Mouse (Mus musculus) A20 (cell line): Measurements from ENCODE around the gene E130208F15Rik.

Experiments
- DNase-seq: peaks from one replicate; pipeline ENCODE4 v3.0.0-alpha.2; 2011; ENCODE audit warnings: low read depth, low spot score

Gene E130208F15Rik

GRCm38 (mm10) chr7:30333436-30333835, 11.9 kb downstream of the E130208F15Rik start:
- DNase-seq = no peak

GRCm38 (mm10) chr7:30334563-30334962, 13.0 kb downstream of the E130208F15Rik start:
- no peak for DNase-seq

- no peak for DNase-seq
Measured at GRCm38 (mm10) chr7:30335688-30336087, 14.1 kb downstream of the E130208F15Rik start.

GRCm38 (mm10) chr7:30336384-30336783, 14.8 kb downstream of the E130208F15Rik start:
- peak; percentile 75 for DNase-seq

- DNase-seq = no peak
Measured at GRCm38 (mm10) chr7:30339432-30340109, 18.0 kb downstream of the E130208F15Rik start.

- DNase-seq = peak; percentile 47
Measured at GRCm38 (mm10) chr7:30346635-30347379, 25.3 kb downstream of the E130208F15Rik start.

GRCm38 (mm10) chr7:30347828-30348227, 26.3 kb downstream of the E130208F15Rik start:
- peak; percentile 73 for DNase-seq

GRCm38 (mm10) chr7:30353279-30353822, 31.8 kb downstream of the E130208F15Rik start:
- DNase-seq = peak; percentile 70

GRCm38 (mm10) chr7:30354059-30354458, 32.5 kb downstream of the E130208F15Rik start:
- DNase-seq = no peak

- no peak for DNase-seq
Measured at GRCm38 (mm10) chr7:30358378-30359186, 37.0 kb downstream of the E130208F15Rik start.

GRCm38 (mm10) chr7:30359276-30359865, 37.8 kb downstream of the E130208F15Rik start:
- no peak for DNase-seq

- DNase-seq = no peak
Measured at GRCm38 (mm10) chr7:30360028-30360427, 38.5 kb downstream of the E130208F15Rik start.

- no peak for DNase-seq
Measured at GRCm38 (mm10) chr7:30362652-30363343, 41.3 kb downstream of the E130208F15Rik start, which contains the start of gene Lrfn3. Lrfn3 (minus strand) TSS chr7:30362772.

- DNase-seq = no peak
Measured at GRCm38 (mm10) chr7:30363344-30363738, 41.8 kb downstream of the E130208F15Rik start.

- no peak for DNase-seq
Measured at GRCm38 (mm10) chr7:30367466-30367865, 45.9 kb downstream of the E130208F15Rik start.
